Mouse (Mus musculus) layer of hippocampus, adult 9-10 months (tissue): ENCODE data around the gene Vezt.

Experiments used
- DNase-seq: peaks from one replicate; pipeline ENCODE4 v3.0.0; 2022; ENCODE audit warnings: low spot score

Gene Vezt

DNA sequence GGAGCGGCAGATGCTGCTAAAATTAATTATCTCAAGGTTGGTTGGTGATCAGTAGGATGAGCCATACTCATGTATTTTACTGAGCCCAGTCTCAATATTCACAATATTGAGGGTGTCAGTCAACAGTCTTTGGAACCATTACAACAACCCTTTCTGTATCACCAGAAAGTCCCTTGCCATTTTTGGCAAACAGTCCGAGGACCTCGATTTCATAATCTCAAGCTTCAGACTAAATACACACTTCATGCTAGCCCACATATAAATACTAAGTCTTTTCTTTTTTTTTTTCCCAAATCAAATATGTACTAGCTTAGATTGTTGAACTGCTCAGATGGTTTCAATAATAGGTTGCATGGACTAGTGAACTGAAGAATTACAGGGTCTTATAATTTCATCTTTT, 84.6 kb downstream of the Vezt start:
- DNase-seq, result no peak

- DNase-seq, result no peak
Observed at GRCm38 (mm10) chr10:93949921-93950320, 85.7 kb downstream of the Vezt start.

DNA sequence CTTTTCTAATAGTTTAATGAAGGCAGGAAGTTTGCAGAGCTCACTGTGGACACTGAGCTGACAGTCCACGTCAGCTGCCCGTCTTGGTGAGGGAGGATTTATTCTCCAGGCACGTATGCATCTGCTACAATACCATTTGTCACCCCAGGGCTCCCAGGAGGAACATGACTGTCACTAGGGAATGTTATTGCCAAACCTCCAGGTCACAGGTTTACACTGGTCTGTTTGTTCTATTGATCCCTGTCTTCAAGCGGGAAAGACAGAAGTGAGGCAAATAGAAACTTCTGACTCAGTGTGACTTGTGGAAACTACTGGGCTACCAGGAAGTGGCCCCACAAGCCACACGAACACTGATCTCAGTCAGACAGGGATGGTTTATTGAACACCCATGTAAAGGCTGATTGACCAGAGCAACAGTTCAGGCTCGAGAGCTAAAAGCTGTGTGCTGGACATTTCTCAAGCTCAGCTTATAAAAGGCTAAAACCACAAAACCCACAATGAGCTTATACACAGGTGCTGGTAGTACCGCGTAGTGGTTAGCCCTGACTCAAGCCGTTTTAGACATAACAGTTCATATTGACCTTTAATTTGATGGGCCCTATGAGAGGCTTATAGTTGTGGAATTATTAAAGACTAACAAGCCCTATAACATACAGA, 89.6 kb downstream of the Vezt start:
- no peak for DNase-seq

- DNase-seq, result no peak
Observed at GRCm38 (mm10) chr10:93945364-93945763, 90.3 kb downstream of the Vezt start.

DNA sequence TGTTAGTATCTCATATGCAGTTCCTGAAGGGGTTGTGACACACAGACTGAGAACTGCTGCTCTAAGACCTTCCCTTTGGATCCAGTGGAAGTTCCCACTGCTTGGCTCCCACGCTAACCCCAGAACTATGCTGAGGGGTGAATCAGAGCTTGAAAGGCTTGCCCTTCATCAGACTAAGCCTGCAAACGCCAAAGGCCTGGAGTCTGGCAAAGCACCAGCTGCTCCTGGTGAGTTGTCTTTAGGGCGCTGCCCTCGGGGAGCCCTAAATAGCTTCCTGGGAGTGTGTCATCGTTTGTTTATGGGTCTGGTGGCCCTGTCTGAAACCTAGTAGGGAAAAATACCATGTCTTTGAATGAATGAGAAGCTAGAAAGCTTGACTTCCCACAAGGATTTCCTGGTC, 91.4 kb downstream of the Vezt start:
- DNase-seq, result no peak

DNA sequence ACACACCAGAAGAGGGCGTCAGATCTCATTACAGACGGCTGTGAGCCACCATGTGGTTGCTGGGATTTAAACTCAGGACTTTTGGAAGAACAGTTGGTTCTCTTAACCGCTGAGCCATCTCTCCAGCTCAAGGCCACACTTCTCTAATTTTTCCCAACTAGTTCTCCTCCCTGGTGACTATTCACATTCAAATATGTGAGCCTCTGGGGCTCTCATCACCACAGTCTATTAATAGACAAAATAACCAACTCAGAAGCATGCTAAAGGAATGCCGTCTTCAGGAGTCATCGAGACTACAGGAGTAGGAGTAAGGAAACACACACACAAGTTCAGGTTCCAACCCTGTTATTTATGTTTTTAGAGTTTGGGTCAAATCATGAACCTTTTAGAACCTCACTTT, 95.3 kb downstream of the Vezt start:
- no peak for DNase-seq

DNA sequence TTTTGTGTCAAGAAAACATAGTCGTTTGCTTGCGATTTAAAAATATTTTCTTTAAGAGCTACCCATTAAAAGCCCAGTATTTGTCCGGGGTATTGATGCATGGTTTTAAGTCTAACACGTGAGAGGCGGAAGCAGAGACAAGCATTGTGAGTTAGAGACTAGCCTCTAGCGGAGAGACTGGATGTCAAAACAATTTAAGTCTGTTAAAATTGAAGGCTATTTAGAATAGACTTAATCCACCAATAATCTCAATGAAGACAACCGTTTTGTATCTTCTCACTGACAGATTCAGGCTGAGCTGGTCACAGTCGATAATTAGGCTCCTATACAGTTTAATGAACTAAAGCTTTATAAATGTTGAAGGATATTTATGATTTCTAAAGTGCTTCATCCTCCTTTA, 95.9 kb downstream of the Vezt start:
- DNase-seq, result no peak

DNA sequence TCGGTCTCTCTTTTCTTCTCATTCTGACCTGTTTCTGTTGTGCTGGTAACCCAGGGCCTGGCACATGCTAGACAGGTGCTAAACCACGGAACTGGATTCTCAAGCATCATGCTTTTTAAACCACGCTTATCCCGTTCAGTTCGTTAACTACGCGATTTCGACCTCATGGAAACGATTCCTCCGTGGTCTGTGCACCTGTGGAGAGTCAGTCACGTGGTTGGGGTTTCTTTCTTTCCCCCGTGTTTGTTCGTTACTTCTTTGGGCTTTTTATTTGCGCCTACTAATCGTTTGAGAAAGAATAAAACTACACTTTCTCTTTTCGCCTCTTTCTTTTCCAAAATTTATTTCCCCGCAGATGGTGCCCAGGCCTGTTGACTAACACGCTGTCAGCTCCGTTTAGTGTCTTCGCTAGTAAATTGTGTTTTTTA, 96.8 kb downstream of the Vezt start:
- no peak for DNase-seq

DNA sequence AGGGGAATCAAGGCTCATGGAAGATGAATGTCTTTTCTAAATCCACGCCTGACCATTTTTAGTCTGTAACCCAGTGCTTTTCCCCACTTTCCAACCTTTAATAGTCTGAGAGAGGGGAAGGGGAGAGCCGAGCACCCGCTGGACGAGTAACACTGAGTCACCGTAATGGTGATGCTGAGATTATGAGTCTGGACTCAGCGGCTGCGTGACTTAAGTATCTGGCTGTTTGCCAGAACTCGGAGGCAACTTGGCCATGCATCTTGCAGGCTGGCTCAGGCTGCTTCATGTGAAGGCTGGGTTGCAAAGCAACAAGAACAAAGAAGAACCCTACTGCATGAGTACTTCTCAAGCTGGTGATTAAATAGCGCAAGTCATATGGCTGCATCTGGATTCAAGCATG, 101.6 kb downstream of the Vezt start:
- no peak for DNase-seq

GRCm38 (mm10) chr10:93932861-93933260, 102.8 kb downstream of the Vezt start:
- DNase-seq, result no peak

DNA sequence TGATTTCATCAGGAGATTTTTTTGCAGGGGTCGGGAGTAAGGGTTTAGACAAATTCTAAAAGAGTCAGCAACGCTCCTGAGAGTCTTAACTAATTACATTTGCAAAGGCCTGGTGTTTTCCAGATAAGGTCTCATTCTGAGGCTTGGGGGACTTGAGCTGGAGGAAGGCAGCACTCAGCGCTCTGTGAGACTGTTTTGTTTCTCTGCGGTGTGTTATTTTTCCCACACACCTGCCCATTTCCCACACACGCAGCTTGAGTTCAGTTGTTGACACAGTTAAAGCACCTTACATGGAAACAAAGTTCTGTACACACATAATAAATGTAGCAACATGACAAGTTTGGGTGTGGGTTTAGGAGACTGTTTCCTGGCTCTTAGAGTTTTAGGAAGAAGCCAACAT, 103.6 kb downstream of the Vezt start:
- DNase-seq, result no peak

DNA sequence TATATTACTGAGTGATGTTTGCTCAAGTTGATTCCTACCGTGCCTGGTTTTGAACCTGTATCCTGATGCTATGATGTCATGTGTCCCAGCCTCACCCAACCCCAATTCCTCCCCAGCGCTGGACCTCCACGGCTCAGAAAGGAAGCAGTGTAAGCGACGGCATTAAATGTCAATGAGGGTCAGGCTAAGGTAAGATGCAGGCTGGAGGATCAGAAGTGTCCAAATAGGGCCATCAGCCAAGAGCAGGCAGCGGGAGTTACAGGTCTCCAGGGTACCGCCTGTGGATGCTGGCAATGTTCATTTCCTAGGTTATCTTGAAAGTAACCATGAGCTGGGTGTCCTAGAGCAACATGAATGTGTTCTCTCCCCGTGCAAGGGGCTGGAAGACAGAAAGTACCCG, 104.2 kb downstream of the Vezt start:
- DNase-seq, result no peak

- no peak for DNase-seq
Observed at GRCm38 (mm10) chr10:93930236-93930824, 105.3 kb downstream of the Vezt start.

- no peak for DNase-seq
Observed at GRCm38 (mm10) chr10:93924666-93925065, 111.0 kb downstream of the Vezt start.

GRCm38 (mm10) chr10:93921160-93921559, 114.5 kb downstream of the Vezt start:
- no peak for DNase-seq

DNA sequence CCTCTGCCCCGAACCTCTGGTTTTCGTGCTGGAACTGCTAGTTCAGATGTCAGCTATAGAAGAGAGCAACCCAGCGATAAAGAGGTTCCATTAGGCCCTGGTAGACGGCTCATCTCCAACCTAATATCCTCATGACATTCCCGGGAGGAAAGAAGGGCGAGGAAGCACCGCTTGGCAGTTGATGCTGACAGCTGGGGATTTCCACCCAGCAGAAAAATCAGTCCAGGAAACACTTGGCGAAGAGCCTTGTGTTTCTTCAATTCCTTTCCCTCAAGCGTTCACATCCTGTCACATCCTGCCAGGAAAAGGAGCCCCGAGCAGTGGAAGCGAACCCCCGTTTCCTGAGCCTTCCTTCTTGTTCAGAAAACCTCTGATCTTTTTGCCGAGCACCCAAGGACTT, 116.4 kb downstream of the Vezt start:
- DNase-seq, result no peak

- DNase-seq, result no peak
Observed at GRCm38 (mm10) chr10:93918701-93919100, 116.9 kb downstream of the Vezt start.

- DNase-seq, result no peak
Observed at GRCm38 (mm10) chr10:93918087-93918486, 117.5 kb downstream of the Vezt start.

DNA sequence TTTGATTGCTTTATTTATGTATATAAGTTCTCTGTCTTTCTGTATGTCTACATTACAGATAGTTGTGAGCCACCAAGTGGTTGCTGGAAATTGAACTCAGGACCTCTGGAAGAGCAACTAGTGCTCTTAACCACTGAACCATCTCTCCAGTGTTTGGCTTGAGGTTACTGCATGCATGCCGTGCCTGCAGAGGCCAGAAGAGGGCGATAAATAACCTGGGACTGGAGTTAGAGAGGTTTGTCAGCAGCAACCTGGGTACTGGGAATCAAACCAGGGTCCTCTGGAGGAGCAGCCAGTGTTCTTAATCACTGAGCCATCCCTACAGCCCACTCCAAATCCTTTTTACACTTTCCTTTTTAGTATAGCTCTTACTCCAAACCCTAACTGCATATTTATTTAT, 118.8 kb downstream of the Vezt start:
- DNase-seq, result no peak

- DNase-seq, result no peak
Observed at GRCm38 (mm10) chr10:93915531-93916275, 119.9 kb downstream of the Vezt start.

- DNase-seq, result no peak
Observed at GRCm38 (mm10) chr10:93913525-93913924, 122.1 kb downstream of the Vezt start.

DNA sequence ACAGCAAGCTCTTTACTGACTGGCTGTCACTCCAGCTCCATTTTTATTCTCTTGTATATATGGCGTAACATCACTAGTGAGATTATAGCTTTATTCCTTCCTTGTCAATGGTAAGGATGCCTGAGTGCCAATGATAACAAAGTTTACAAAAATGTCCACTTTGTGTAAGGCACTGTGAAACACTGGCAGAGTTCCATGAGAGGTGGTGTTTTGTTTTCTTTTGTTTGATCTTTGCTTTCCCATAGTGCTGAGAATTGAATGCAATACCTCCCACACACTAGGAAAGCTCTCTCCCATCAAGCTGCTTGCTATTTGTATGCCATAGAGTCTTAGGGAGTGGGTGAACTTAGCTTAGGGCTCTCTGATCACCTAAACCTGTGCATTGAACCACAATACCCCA, 122.7 kb downstream of the Vezt start:
- DNase-seq, result no peak

DNA sequence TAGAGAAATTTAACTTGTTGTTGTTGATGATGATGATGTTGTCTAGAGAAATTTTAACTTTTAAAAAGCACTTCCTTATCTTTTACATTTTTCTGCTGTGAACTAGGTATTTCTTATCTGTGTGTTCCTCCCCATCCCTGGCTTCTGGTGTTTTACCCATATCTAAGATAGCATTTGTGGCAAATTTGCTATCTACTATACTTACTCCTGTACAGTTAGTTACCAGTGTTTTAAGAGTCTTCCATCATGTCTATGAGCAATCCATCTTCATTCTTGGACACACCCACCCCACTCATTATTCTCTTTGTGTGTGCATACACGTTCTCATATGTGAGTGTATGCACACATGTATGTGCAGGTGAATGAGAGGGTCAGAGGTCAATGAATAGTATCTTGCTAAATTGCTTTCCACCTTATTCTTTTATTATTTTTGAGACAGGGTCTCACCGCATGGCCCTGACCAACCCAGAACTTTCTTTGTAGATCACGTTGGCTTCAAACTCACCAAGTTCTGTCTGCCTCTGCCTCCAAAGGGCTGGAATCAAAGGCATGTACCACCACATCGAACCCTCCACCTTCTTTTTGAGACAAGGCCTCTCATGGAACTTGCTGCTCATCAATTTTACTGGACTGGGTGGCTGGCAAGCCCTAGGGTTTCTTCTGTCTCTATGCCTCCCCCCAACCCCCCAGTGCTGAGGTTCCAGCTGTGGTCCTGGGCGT, 123.3 kb downstream of the Vezt start:
- DNase-seq, result no peak
